Mouse (Mus musculus): Measurements from ENCODE around the gene Zfp280b.

GRCm38 (mm10) chr10:76033119-76033455 is 637 bp downstream of the Zfp280b start:
- TF ChIP-seq CHD2 (IDR thresholded peaks at IDR 0.05; ENCODE audit: low read length) (no peak), CTCF (conservative IDR thresholded peaks at IDR 0.05 in 1 of 2, IDR thresholded peaks at IDR 0.05 in 1 of 2; ENCODE audit: low read depth in 2 of 2, low read length in 2 of 2) (no peak), ZNF384 (IDR thresholded peaks at IDR 0.05; ENCODE audit: low read depth, low read length) (no peak), ZKSCAN1 (IDR thresholded peaks at IDR 0.05; ENCODE audit: borderline replicate concordance, low read depth, low read length) (no peak), HCFC1 (IDR thresholded peaks at IDR 0.05; ENCODE audit: low read depth, low read length) (no peak), KAT2A (IDR thresholded peaks at IDR 0.05; ENCODE audit: insufficient replicate concordance, low read length) (no peak), TBP (conservative IDR thresholded peaks at IDR 0.05; ENCODE audit: low read depth, low read length) (no peak), MEF2A (IDR thresholded peaks at IDR 0.05; ENCODE audit: borderline replicate concordance, low read depth, low read length) (no peak), BHLHE40 (IDR thresholded peaks at IDR 0.05; ENCODE audit: low read depth, low read length) (no peak)

All from CH12.LX (cell line).